Mouse (Mus musculus) G1E (cell line): ENCODE results near the gene Spg21.

Source experiments
- CTCF ChIP-seq: IDR thresholded peaks from 2 replicates; pipeline ENCODE4 v1.5.1; 2012; ENCODE audit warnings: low read depth, low read length, inconsistent platforms, mixed read lengths
- GATA1 ChIP-seq: IDR thresholded peaks from 2 replicates; pipeline ENCODE4 v1.6.1; 2012; ENCODE audit warnings: borderline replicate concordance, low read length, inconsistent platforms, mixed read lengths

GRCm38 (mm10) chr9:65479158-65479557, 18.4 kb downstream of the Spg21 start:
- no peak for TF ChIP-seq CTCF
- TF ChIP-seq GATA1: no peak
